Mouse (Mus musculus) megakaryocyte, adult 5-6 weeks (primary cell): ENCODE results near the gene Mpig6b. TPM values are rescaled to one million over a fixed set of nuclear protein-coding genes. Genes with fewer than 3 reads are reported as not detected.

Experiments used
- ATAC-seq: 2 replicates; pipeline ENCODE4 v1.8.0; 2016; ENCODE audit warnings: mild to moderate bottlenecking, inconsistent platforms; ENCODE audit not compliant: poor library complexity, severe bottlenecking
- total RNA-seq, 2 experiments: library from RNA; stranded (forward) in 1 of 2; stranded (reverse) in 1 of 2; fragments of 153-499, 151-499 nt in 1 of 2; fragments of 221-1000, 200-1000 nt in 1 of 2; gene quantifications; 2 replicates each; pipeline versions ENCODE4 v1.2.3 to v1.2.4; 2015 to 2017

Mpig6b gene
- total RNA-seq, 2 experiments from 2014 or later: not detected

DNA sequence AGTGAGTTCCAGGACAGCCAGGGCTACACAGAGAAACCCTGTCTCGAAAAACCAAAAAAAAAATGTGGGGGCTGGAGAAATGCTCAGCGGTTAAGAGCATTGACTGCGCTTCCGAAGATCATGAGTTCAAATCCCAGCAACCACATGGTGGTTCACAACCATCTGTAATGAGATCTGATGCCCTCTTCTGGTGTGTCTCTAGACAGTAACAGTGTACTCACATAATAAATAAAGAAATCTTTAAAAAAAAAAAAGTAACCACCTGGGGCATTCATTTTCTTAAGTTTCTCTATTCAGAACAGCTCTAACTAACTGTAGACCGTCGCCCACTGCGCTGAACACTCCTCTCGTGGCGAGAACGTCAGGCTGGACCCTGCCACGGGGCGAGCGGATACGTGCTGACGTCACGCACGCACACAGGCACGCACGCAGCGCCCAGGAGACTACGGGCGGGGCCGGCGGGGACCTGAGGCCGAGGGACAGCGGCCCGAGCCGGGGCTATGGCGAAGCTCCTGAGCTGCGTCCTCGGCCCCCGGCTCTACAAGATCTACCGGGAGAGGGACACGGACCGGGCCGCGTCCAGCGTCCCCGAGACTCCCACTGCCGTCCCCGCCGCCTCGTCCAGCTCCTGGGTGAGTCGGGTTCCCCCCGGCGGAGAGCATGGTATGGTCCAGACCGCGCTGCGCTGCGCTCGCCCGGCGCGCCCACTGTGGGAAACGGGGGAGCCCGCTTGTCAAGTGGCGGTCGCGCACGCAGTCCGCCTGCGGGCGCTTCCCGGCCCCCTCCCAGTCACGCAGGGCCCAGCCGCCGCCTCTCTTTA is 23.1 kb upstream of the Mpig6b start, which contains the start of gene Abhd16a:
TSS of gene Abhd16a (plus strand) at position 439 of the 820 bp plus-strand sequence.
- ATAC-seq: peak; percentile 99

DNA sequence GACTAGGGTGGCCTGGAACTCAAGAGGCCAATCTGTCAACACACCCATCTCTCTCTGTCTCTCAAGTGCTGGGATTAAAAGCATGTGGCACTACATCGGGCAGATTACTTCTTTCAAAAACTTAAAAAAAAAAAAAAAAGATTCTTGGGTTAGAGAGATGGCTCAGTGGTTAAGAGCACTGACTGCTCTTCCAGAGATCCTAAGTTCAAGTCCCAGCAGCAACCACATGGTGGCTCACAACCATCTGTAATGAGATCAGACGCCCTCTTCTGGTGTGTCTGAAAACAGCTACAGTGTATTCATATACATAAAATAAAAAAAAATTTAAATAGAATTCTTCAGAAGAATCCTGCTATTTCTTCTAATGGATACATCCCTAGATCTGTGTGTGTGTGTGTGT is 22.2 kb upstream of the Mpig6b start:
- no peak for ATAC-seq

DNA sequence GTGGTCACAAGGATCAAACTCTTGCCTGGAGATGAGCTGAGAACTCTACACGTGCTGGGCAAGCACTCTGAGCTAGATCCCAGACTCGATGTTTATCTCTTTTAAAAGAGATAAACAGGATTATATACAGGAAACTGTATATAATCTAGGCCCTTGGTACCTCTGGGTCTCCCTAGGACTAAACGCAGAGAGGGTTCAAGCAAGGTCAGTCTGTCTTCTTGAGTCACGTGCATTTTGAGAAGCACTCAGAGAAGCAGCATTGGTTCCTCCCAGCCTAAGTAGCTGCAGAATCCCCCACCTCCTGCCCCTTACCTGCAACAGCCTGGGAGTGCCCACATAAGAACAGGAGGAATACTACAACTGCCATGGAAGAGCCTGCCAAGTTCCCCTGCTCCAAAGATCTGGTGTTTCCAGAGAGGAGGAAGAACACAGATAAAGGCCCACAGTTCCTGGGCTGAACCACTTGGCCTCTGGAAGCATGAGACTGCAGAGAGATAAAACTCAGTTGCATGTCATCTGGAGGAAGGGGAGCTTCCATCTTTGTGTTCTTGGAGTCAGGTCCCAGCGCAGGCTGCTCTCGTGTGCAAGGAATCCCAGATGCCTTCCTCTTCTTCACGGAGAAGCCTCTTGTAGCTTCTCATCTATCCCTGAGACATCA is 19.4 kb upstream of the Mpig6b start, which contains the start of gene Ly6g6f:
TSS of gene Ly6g6f (minus strand) at position 403 of the 658 bp plus-strand sequence.
- ATAC-seq: no peak

DNA sequence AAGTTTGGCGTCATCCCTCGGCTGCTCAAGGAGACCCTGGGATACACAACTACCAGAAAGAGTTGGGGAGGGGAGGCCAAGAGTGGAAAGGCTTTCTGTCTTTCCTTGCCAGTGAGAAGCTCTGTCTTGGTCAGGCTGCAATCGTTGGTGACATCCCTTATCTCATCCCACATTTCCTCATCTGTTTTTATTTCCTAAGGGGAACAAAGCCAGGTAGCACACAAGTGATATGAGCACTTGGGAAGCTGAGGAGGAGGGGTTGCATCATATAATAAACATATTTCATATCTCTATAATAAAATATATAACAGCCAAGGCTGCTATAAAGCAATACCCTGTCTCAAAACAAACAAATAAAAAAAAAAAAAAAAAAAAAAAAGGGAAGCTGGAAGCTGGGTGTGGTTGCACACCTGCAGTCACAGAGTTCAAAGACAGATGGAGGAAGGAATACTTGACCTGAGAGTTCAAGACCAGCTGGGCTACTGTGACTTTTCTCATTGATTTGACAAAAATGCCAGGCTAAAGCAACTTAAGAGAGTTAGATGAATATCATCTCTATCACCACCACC is 18.0 kb upstream of the Mpig6b start:
- no peak for ATAC-seq

DNA sequence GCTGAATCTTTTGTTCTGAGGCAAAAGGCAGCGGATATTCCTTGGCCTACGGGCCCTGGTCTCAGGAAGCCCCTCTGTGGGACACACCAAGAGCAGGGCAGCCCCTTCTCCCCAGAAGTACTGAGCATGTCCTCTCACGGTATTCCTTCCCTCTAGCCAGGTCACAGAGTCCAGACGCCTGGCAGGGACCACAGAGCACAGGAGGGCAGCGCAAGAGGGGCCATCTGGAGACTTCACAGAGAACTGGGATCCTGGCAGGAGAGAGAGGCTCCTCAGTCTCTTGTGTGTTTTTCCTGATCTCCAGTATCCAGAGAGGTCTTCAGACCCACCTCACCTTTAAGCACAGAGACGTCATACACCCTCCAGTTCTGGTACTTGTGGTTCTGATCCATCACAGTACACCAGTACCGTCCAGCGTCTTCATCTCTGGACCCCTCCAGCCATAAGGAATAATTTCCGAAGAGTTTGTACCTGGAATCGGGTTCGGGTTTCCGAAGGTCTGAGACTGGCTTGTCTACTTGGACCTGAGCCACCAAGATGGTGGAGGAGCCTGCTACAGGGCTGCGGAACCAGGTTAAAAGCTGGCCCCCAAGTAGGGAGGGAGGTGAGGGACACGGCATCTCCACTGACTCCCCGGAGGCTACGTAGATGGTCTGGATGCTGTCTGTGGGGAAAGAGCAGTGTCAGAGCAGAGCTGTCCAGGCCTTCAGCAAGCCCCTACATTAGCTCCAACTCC is 17.0 kb upstream of the Mpig6b start:
- ATAC-seq: no peak

DNA sequence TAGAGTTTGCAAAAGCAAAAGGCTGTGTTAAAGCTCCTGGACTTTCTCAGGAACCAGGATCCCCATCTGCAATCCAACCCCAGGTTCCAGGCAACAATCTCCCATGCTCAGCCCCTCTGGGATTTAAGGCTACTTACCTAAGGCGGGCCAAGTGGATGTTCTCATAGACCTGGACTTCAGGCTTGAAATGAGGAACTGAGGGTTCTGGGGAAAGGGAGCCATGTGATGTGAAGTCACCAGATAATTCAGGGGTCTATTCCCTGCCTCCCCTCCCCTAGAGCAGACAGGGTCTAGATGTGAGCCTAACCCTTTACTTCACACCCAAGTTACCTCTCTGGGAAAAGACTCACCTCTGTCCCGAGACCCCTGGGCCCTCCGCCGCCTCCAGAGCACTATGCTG is 14.7 kb upstream of the Mpig6b start:
- no peak for ATAC-seq

DNA sequence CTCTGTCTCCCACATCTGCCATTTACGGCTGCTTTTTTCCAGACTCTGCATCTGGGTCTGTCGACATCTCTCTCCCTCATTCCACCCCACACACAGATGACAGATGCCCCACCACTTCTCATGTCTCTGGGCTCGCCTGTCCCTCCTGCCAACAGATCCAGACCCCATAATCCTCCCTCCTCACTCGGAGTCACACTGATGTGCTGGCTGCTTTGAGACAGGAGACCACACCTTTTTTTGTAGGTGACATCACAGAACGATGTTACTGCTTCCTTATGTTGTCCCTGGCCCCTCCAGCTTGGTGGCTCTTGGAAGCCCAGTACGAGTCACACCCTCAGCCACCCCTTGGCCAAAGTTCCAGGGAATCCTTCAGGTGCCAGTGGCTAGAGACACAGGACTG is 14.3 kb upstream of the Mpig6b start:
- no peak for ATAC-seq

DNA sequence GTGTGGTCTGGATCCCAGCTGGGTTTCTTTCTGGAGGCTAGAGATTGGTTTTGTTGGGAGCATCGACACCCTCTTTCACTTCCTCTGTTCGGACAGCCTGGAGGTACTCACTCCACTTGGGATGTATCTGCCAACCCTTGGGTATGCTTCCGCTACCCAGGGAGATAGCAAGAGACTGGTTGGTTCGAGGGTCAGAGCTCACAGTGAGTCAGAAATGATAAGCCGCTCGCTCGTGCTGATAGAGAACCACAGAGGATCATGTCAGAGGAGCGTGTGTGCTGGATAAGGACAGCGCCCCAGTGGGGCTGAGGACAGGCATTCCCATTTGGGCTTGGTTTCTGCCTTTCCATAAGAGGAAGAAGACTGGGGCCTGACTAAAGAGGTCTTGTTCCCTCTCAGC is 13.8 kb upstream of the Mpig6b start:
- ATAC-seq: peak; percentile 45

DNA sequence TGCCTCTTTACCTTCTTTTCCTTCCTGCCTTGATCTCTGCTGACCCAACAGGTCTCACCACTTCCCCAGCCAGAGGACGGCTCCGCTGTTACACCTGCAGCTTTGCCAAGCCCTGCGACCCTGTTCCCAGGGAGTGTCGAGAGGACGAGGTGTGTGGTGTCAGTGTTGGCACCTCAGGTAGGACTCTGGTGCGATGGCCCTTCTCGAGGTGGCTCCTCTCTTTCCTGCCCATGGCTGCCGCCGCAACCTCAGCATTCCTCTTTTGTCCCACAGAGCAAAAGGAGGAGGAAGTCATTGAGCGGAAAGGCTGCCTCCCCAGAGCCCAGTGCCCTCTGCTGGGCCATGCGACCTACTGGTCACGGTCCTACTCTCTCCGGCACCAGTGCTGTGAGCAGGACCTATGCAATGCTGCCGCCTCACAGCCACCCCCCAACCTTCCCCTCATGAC is 11.8 kb upstream of the Mpig6b start, which contains the start of gene Ly6g6d:
TSS of gene Ly6g6d (minus strand) at position 280 of the 448 bp plus-strand sequence.
- peak; percentile 76; the same call in 1 of the 2 replicates for ATAC-seq

DNA sequence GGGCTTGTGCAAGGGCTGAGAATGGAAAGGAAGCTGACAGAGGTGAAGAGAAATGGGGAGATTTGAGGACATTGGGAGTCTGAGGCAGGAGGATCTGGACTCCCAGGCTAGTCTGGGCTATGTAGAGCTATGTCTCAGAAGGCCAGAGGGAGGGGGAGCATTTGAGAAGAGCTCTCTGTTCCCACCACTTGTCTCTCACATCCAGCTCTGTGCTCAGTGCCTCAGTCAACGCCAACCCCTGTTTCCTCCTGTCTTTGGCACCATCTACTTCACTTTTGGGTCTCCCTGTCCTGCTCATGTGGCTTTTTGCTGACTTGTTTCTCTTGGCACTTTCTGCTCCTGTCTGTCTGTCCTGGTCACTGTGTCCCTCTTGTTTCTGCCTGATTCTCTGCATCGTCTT is 11.3 kb upstream of the Mpig6b start:
- ATAC-seq: no peak

DNA sequence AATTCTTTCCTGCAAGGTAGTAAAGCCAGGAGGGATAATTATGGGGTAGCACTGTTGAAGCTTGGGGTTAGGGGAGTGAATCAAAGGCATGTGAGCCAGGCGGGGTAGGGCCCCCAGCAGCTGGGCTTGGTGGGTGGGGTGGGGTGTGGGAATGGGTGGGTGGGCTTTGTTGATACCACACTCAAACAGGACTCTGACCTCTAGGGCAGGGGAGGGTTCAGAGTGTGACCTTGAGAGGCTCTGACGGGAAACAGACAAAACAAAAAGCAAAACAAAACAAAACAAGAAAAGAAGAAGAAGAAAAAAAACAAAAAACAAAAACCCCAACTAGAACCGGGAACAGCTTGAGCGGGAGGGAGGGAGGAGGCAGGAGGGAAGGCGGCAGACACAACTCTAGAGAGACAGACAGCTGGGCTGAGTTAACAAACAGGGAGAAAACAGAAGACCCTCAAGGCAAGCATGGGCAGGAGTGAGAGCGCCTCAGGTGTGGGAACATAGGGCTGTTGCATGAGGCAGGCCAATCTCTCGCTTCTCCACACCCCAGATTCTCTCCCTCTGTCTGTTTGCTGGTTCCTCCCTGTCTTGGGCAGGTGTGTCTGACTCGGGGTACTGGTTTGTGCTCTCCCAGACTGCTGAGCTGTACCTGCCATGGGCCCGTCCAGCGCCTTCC is 10.7 kb upstream of the Mpig6b start, which contains the start of gene Ly6g6e:
TSS of gene Ly6g6e (plus strand) at position 396 of the 670 bp plus-strand sequence.
- ATAC-seq: no peak

DNA sequence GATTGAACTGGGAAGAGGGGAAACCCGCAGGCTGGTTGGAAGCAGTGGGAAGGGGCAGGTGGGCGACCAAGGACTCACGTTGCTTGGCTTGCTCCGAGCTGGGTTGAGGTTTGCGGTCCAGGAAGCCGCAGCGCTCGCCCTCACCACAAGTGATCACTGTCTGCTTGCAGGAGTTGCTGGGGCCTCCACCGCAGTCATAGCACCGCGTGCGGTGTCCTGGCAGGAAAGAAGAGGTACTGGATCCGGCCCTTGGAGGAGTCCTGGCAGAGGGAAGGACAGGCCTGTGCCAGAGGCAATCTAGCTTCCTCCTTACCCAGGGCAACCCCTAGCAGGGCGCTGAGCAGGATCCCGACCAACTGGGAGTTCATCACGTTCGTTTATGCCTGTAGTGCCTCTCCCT is 8.1 kb upstream of the Mpig6b start:
- ATAC-seq: no peak

DNA sequence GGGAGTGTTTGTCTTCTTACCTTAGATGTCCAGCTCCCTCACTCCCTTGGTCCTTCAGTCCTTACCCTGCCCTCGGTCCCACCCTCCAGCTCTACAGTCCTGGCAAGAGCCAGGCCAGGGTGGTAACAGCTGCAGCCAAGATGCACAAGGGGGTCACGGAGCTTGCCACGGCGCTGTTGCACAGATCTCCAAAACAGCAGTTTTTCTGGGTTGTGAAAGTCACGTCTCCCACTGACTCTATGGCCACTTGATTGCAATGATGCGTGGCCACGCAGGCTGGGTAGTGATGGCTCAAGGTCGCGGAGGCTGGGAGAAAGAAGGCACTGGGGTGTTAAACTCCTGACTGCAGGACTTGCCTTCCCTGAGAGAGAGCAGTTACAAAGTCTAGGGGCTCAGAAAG is 5.5 kb upstream of the Mpig6b start:
- ATAC-seq: no peak

DNA sequence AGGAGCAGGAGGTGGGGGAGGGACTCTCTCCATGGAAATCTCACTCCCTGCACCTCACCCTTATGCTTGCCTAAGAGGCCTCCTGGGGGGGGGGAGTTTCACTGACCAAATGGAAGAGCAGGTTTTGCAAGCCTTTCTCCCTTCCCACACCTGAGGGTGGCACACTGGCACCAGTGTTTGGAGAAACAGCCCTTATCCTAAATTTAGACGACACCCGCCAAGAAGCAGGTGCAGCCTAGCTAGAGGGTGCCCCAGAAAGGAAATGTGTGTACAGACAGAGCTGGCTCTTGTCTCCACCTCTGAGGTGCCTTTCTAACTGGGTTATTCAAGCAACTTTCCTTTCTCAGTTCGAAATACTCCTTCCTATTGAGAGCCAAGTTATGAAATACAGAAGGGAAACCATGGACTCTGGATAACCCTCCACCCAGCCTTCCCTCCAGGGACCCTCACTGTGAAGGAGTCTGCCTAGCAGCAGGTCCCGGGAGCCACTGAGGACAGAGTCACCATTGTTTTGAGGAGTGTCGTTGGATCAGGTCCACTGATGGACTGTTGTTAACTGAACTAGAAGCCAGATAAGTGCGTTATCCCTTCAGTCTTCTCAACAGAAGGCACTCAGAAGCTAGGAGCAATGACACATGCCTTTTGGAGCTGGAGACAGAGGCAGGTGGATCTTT is 4.7 kb upstream of the Mpig6b start:
- ATAC-seq: no peak

DNA sequence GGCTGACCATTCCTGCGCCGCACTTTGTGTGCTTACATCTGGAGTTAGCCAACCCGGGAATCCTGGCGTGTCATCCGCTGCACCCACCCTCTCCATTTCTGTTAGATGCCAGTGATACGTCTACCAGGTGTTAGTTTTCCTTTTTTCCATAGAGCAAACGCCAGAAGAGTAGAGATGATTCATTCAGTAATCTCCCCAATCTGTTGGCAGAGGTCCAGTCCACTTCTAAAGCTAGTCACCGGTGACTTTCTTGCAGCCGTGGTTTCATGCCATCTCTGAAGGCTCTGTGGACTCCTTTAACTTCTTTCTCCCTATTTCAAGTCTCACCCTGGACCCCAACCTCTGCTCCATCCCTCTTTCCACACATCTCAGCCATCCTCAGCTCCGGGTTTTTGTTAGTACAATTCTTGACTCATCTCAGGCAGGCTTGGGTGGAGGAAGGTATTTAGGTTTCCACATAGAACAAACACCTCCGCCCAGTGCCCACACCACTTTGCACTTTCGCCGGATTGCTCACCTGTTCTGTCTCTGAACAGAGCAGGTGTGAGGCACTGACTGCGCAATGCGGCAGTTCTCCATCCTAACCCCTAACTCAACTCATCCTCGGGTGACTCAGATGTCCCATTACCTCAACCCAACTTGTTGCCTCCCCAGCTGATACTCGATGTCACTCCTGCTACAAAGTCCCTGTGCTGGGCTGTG is 2.4 kb upstream of the Mpig6b start:
- no peak for ATAC-seq

DNA sequence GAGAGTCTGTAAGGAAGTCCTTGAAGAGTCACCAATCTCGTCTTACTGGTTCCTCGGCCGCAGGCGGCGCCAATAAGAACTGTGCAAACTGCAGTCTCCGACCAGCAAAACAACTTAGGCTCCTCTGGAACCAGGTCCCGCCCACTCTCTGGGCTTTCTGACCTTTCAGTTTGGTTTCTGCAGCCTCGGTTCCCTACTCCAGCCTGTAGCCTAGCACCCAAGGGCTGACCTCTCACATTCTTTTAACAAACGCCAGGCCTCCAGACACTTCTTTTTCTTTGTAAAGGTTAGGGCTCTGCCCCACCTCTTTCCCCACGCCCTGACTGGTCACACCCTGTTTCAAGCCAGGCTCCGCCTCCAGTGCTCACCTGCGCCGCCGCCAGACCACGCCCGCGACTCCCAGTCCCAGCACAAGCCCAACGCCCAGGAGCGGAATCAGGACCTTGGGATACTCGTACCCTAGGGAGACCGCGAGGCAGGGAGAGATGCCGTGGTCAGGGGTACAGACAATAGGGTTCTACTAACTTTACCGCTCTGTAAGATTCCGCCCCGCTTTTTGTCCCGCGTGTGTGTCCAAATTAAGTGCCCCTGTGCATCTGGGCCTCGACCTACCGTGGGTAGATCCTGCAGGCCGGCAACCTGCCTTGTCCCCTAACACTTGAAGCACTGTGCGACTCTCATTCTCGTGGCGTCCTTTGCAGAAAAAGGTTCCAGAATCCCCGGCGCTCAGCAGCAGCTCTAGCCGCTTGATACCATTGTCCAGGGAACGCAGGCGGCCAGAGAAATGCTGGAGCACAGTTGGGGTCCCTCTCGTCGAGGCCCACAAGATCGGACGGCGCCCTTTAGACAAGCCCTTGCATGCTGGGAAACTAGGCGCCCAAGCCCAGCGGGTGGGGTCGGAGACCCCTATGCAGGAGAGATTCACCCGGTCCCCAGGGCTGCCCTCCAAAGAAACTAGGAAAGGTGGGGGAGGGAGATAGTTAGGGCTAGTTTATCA is 735 bp downstream of the Mpig6b start, which contains the start of gene Ly6g6c:
TSS of gene Ly6g6c (plus strand) at position 438 of the 997 bp plus-strand sequence.
- peak; percentile 76 for ATAC-seq

DNA sequence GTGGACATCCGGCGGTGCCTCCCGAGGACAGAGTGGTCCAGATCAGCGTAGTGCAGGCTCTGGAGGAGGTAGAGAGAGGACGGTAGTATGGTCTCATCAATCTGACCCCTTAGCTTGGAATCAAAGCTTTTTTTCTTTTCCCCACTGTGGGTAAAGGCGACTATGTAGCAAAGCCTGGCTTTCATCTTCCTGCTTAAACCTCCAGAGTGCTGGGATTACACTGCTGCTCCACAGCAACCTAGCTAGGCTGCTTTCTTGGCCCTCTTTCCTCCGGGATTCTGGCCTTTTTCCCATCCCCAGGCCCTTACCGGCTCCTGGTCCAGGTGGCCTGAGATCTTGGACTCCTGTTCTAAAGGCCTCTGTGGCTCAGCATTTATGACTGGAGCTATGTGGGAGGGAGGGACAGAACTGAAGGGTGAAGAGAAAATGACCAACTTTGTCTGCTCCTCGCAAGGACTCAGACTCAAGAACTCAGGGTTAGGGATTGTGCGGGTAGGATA is 1.6 kb downstream of the Mpig6b start:
- no peak for ATAC-seq

DNA sequence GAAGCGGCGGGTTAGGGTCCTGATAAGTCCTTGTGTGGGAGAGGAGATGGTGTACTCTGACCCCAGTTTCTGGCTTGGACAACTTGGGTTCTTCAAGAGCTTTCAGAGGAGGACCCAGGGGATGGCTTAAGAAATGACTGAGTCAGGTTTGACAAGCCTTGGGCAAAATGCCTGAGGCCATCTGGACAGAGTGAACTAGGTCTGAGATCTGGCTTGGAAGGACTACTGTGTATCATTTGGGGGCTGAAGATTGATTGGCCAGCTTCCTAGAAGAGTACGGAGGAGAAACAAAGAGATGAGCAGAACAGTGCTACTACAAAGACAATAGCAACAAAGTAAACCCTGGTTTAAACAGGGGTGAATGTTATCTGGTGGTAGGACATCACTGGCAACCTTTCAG is 2.5 kb downstream of the Mpig6b start:
- no peak for ATAC-seq
